Mouse (Mus musculus) bone marrow macrophage, adult 2 months (primary cell): ENCODE data around the gene 2410015M20Rik.

Experiments
- CTCF ChIP-seq: IDR thresholded peaks from 2 replicates; pipeline ENCODE4 v1.5.1; 2012; ENCODE audit warnings: low read depth, mild to moderate bottlenecking, low read length, moderate library complexity
- POLR2A ChIP-seq: IDR thresholded peaks from 2 replicates; pipeline ENCODE4 v1.6.1; 2012; ENCODE audit warnings: mild to moderate bottlenecking, low read depth, low read length, borderline replicate concordance

DNA sequence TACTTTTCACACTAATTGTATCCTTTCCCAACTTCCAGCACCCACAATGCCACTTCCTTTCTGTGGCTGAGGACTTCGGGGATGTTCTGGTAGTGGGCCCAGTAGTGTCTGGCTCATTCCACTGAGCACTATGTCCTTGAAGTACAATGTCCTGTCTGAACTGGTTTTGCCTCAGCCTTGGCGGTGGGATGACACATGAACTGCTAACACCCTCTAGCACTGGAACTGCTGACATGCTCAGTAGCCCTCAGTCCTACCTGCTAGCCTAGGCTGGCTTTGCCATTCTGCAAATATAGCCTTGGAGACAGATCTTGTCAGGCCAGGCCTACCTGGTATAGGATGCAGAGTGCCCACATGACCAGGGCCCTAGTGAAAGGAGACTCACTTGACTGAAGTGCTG is 47.7 kb downstream of the 2410015M20Rik start:
- TF ChIP-seq POLR2A (no peak), CTCF (no peak)
